Mouse (Mus musculus) MEL-GATA-1-ER (cell line): Measurements from ENCODE around the gene Pcmtd2.
"Not testable (repeated sequence)": the region's sequence is repeated elsewhere in the genome, so short reads cannot be mapped to it uniquely, and the experiment has no call there.

Experiments used
- DNase-seq: peaks from one replicate; pipeline ENCODE4 v3.0.0-alpha.2; 2012; ENCODE audit warnings: low read depth; ENCODE audit errors: extremely low read depth

Gene Pcmtd2

GRCm38 (mm10) chr2:181837372-181838292, at the start of gene Pcmtd2:
TSS of gene Pcmtd2 (plus strand) at chr2:181837854.
- peak; percentile 85 for DNase-seq

- DNase-seq = no peak
Observed at GRCm38 (mm10) chr2:181789396-181789795, 48.3 kb upstream of the Pcmtd2 start.

GRCm38 (mm10) chr2:181793186-181793585, 44.5 kb upstream of the Pcmtd2 start:
- DNase-seq = not testable (repeated sequence)

GRCm38 (mm10) chr2:181795641-181796130, 42.0 kb upstream of the Pcmtd2 start:
- DNase-seq = no peak

GRCm38 (mm10) chr2:181797672-181798071, 40.0 kb upstream of the Pcmtd2 start:
- DNase-seq = no peak

- peak; percentile 43 for DNase-seq
Observed at GRCm38 (mm10) chr2:181829032-181829650, 8.5 kb upstream of the Pcmtd2 start.

- DNase-seq = no peak
Observed at GRCm38 (mm10) chr2:181832745-181833144, 4.9 kb upstream of the Pcmtd2 start.

- DNase-seq = no peak
Observed at GRCm38 (mm10) chr2:181838293-181838680, 633 bp downstream of the Pcmtd2 start.

- no peak for DNase-seq
Observed at GRCm38 (mm10) chr2:181845709-181846394, 8.2 kb downstream of the Pcmtd2 start.

GRCm38 (mm10) chr2:181863791-181864535, 26.3 kb downstream of the Pcmtd2 start, which contains the start of gene Polr3k:
TSS of gene Polr3k (plus strand) at chr2:181864337.
- peak; percentile 95 for DNase-seq

- DNase-seq = no peak
Observed at GRCm38 (mm10) chr2:181864536-181864860, 26.8 kb downstream of the Pcmtd2 start.

GRCm38 (mm10) chr2:181866931-181867330, 29.3 kb downstream of the Pcmtd2 start:
- DNase-seq = peak; percentile 34

- no peak for DNase-seq
Observed at GRCm38 (mm10) chr2:181871039-181871438, 33.4 kb downstream of the Pcmtd2 start.

GRCm38 (mm10) chr2:181878903-181879302, 41.2 kb downstream of the Pcmtd2 start:
- DNase-seq = no peak

- no peak for DNase-seq
Observed at GRCm38 (mm10) chr2:181883022-181883749, 45.5 kb downstream of the Pcmtd2 start.
